Mouse (Mus musculus) 3T3-L1 (cell line): ENCODE data around the gene Rasa2.
A peak's percentile ranks its signal among the peaks of the same experiment; 100 is the strongest.

Experiments used
- DNase-seq: peaks from one replicate; pipeline ENCODE4 v3.0.0-alpha.2; 2015; ENCODE audit warnings: low read depth, low spot score

Rasa2 gene

DNA sequence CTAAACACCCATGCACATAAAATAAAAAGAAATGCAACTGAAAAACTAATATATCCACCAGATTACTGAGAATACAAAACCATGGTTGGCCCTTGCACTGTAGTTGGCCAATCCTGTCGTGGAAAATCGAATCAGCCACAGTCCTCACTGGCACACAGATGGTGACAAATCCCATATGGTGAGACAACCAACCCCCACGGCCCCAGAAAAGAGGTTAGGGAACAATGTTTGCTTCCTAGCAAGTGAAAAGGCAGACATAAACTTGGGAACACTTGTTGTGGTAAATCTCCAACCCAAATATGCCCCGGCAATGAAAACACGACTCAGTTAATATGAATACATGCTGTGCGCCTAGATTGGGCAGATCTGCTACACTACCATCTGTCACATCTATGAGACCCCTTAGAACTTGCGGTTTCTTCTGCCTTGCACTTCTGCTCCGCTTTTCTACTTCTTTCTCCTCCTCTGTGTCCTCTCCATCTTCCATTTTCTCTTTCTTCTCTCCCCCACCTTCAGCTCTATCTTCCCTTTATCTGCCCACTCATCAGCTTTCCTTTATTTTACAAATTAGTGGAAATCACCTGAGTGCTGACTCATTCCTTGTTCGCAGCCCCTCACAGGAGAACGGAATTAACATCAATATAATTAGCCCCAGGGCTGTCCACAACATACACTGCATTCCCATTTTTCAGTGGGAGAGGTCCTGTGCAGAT, 101.3 kb downstream of the Rasa2 start:
- no peak for DNase-seq

- no peak for DNase-seq
These were observed 105.4 kb downstream of the Rasa2 start for GRCm38 (mm10) chr9:96526011-96526410.

GRCm38 (mm10) chr9:96524972-96525506, 106.4 kb downstream of the Rasa2 start, which contains the start of gene Gm28729:
Gm28729 (minus strand) TSS chr9:96525264.
- no peak for DNase-seq

DNA sequence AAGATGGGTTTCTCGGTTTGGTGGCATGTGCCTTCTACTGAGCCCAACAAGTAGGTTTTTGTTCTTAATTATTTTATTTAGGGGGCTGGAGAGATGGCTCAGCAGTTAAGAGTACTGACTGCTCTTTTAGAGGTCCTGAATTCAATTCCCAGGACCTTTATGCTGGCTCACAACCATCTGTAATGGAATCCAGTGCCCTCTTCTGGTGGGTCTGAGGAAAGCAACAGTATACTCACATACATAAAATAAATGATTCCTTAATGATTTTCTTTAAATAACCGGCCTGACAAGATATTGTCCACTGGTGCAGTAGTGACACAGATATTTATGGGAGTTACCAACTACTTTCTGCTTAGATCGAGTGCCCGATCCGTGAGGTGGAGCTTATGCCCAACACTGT, 108.3 kb downstream of the Rasa2 start:
- DNase-seq = peak; percentile 8

DNA sequence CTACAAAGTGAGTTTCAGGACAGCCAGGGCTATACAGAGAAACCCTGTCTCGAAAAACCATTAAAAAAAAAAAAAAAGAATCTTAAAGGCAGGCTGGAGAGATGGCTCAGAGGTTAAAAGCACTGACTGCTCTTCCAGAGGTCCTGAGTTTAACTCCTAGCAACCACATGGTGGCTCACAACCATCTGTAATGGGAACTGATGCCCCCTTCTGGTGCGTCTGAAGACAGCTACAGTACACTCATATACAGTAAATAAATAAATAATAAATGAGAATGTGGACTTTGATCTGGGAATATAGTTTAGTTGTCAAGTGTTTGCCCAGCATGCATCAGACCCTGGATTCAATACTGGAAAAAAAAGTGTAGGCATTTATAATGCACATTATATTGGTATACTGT, 109.8 kb downstream of the Rasa2 start:
- DNase-seq = peak; percentile 31

DNA sequence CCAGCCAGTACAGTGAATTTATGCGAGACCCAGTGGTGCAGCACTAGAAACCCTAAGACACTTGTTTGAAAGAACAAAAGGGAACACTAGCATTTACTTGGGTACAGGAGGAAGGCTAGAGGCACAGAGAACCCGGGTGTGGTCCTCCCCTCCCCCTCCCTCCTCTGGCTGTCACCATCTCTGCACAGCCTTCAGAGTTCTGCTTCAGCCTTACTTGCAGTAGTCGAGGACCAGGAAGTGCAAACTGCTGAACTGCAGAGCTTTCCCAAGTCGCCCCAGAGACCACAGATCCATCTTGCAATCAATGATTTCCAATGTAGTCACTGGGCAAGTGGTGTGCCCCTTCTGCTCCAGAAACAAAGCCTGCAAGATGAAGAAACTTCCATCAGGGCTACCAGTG, 114.0 kb downstream of the Rasa2 start:
- DNase-seq = no peak

DNA sequence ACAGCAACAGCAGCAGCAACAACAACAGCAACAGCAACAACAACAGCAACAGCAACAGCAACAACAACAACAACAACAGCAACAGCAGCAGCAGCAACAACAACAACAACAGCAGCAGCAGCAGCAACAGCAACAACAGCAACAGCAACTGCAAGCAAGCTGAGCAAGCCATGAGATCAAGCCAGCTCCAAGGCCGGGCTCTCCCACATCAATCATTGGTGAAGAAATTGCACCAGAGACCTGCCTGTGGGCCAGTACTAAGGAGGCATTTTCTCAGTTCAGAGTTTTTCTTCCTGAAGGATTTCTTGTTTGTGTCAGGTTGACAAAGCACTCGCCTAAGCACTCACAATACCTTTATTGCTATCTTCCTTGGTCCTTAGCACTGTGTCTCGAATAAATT, 114.6 kb downstream of the Rasa2 start:
- DNase-seq = no peak

DNA sequence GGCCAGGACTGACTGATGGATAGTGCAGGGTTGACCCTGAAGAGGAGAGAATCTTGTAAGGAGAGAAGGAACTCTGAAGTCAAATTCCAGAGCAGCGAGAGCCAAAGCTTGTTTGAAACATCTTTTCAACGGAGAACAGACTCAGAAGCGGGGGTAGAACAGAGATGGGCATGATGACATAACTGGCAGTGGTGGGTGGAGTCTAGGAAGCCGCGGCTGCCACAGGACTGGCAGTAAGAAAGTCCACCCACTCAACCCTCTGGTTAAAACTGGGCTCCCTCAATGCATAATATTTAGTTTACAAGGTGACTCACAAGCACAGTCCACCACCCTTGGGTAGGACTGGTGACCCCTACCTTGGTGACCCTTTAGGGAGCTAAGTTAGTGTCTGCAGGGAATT, 115.7 kb downstream of the Rasa2 start:
- DNase-seq = peak; percentile 5

DNA sequence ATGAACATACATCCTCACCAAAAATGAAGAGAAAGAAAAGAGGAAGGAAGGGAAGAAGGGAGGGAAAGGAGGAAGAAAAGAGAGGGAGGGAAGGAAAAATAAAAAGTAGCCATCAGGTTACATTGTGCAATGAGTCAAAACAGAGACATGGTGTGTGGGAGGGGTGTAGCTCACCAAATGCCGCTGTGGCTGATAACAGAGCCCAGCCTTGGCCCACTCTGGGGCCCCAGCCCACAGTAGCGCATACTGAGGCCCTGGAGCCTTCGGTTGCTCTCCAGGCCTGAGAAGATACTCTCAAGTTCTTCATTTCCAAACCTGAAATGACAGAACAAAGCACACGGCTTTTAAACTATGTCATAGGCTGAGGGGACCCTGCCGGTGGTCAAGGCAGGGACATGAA, 117.1 kb downstream of the Rasa2 start:
- no peak for DNase-seq

DNA sequence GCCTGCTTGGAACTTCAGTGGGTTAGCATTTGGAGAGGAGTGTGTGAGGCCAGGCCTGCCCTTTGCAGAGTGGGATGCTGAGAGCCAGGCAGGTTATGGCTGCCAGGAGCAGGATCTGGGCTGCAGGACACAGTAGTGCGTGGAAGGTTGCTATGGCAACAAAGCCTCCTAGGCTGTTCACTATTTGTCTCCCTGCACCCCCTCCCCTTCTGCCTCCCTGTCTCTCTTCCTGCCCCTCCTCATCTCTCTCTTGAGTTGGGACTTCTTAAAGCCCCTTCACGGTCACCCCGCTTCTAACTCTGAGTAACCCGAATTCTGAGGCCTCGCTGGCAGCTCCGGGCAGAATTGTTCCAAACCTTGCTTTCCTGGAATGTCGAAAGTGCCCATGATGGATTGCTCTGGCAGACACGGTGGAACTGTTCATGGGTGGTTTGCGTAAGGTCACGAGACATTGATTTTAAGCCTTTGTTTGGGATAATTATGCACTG, 125.4 kb downstream of the Rasa2 start:
- peak; percentile 6 for DNase-seq

DNA sequence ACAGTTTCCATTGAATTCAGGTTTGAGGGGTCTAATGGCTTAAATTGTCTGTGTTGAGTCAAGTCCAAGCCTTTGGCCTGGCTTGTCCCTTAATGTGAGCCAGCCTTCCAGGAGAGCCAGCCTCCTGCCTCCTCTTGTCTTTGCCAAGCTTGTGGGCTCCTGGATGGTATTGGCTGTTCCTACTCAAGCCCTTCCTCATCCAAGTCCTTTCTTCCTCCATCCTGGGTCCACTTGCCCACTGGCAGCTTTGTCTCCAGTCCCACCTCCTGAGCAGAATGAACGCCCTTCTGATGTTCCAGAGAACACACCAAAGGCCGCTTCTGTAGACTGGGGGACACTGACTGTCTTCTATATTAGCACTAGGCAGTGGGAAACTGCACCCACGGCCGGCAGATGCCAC, 126.3 kb downstream of the Rasa2 start:
- no peak for DNase-seq

DNA sequence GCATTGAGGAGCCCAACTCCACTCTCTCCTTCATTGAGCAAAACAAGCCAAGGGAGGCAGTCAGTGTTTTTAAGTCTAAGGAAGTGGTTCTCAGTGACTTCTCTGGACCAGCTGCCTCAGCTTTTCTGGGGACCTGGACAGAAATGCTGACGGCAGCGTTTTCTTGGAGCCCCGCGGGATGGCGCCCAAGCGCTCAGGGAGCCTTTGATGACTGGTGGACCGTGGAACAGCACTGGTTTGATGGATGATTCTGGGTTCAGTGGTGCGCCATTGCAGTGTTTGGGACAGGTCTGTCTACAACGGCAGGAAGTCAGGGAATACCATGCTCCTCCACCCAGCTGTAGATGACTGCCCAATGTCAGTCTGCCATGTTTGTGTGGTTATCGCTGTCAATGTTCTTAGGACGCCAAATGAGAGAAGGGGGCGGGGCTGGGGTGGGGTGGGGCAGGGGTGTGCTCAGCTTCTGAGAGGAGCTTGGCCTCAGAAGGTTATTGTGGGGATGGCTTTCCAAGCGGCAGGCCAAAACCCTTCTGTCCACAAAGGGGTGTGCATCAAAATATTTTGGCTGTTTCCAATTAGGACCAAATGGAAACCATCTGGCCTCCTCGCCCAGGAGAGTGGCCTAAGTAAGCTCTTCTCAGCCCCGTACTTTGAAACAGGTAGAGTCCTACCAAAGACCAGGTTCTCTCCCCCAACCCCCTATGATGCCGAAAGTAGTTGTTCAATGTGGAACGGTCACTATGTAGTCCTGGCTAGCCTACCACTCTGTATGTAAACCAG, 127.1 kb downstream of the Rasa2 start:
- DNase-seq = no peak

- DNase-seq = no peak
These were observed 128.4 kb downstream of the Rasa2 start for GRCm38 (mm10) chr9:96502856-96503610.

- no peak for DNase-seq
These were observed 130.2 kb downstream of the Rasa2 start for GRCm38 (mm10) chr9:96501217-96501616.

GRCm38 (mm10) chr9:96493212-96493611, 138.2 kb downstream of the Rasa2 start:
- DNase-seq = no peak

GRCm38 (mm10) chr9:96491810-96492209, 139.6 kb downstream of the Rasa2 start:
- peak; percentile 49 for DNase-seq
